Mouse (Mus musculus): ENCODE results near the gene Cep135.
A peak's percentile ranks its signal among the peaks of the same experiment; 100 is the strongest.

DNA sequence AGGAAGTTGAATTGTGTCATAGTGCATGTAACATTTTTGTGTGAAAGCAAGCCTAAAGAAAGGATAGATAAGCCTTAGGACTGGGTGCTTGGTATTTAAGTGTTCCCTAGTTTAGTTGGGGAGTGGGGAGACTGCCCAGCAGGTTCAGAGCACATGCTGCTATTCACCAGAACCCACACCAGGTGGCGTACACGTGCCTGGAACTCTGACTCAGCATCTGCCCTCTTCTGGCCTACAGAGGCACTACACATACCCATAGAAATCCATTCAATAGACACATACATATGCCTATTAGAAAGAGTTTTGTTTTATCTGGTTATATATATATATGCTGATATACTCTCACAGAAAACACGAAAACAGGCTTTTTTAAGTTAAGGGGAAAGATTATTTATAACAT is 23.2 kb upstream of the Cep135 start:
- TF ChIP-seq POLR2A (IDR thresholded peaks at IDR 0.05; ENCODE audit: low read depth, low read length), result no peak
- peak; percentile 100 for TF ChIP-seq CTCF (IDR thresholded peaks at IDR 0.05; ENCODE audit: extremely low read depth, insufficient read length, insufficient replicate concordance, low read depth, low read length)

Measured in small intestine, adult 2 months (tissue).